Mouse (Mus musculus) gastrocnemius, adult 2 months (tissue): ENCODE results near the gene Rnf10. TPM values are rescaled to one million over a fixed set of nuclear protein-coding genes. Genes with fewer than 3 reads are reported as not detected.

Experiments used
- DNase-seq: peaks from one replicate; pipeline ENCODE4 v3.0.0; 2022
- H3K27ac ChIP-seq: fragments of 200-600 bp; 2 replicates; pipeline ENCODE4 v1.8.1; 2022; ENCODE audit warnings: mild to moderate bottlenecking
- H3K4me3 ChIP-seq: fragments of 200-600 bp; 2 replicates; pipeline ENCODE4 v1.8.1; 2022; ENCODE audit warnings: mild to moderate bottlenecking, moderate library complexity
- CTCF ChIP-seq: fragments of 200-600 bp; IDR thresholded peaks from 2 replicates; pipeline ENCODE4 v1.8.1; 2022; ENCODE audit warnings: antibody characterized with exemption, mild to moderate bottlenecking, moderate library complexity
- intact Hi-C: fragments of 180-260 bp; cut with DNase I; formaldehyde crosslinking; loops from one replicate; pipeline ENCODE4 v1.15.1; 2025
- total RNA-seq, 2 experiments: library from RNA; stranded (reverse); gene quantifications; 2 replicates each; pipeline ENCODE4 v1.2.3; 2021

The Rnf10 gene
- total RNA-seq, 2 experiments from 2014 or later, result 269 to 274 TPM

- no peak for TF ChIP-seq CTCF
- H3K27ac ChIP-seq, result peak overlapping the region; percentile 79
- intact Hi-C loops, result no loop called here
Measured at GRCm38 (mm10) chr5:115203735-115204561, 68.8 kb downstream of the Rnf10 start.

GRCm38 (mm10) chr5:115194626-115195221, 78.0 kb downstream of the Rnf10 start:
- Histone ChIP-seq H3K27ac (no peak overlapping the region), H3K4me3 (peak overlapping the region; percentile 75)
- DNase-seq, result no peak
- no peak for TF ChIP-seq CTCF
- intact Hi-C loops, result no loop called here

More at GRCm38 (mm10) chr5:115203735-115204561, 68.8 kb downstream of the Rnf10 start:
- DNase-seq, result peak; percentile 58
- peak overlapping the region; percentile 68 for H3K4me3 ChIP-seq

- TF ChIP-seq CTCF, result peak; percentile 49
- DNase-seq, result peak; percentile 66
- Histone ChIP-seq H3K27ac (no peak within 1 kb of the TSS), H3K4me3 (peak within 1 kb of the TSS; percentile 75)
- intact Hi-C loops, result no loop called here
Measured at GRCm38 (mm10) chr5:115193669-115194625, 78.8 kb downstream of the Rnf10 start, which contains the start of gene Cabp1. Cabp1 (minus strand) TSS chr5:115194381.

GRCm38 (mm10) chr5:115193226-115193625, 79.5 kb downstream of the Rnf10 start:
- TF ChIP-seq CTCF, result no peak
- no peak overlapping the region for H3K27ac ChIP-seq
- H3K4me3 ChIP-seq, result peak overlapping the region; percentile 75
- intact Hi-C loops, result no loop called here
- DNase-seq, result peak; percentile 87

- TF ChIP-seq CTCF, result no peak
- intact Hi-C loops, result no loop called here
- Histone ChIP-seq H3K27ac (no peak overlapping the region), H3K4me3 (peak overlapping the region; percentile 75)
- DNase-seq, result no peak
Measured at GRCm38 (mm10) chr5:115192828-115193195, 79.9 kb downstream of the Rnf10 start.

- no peak for TF ChIP-seq CTCF
- intact Hi-C loops, result no loop called here
- Histone ChIP-seq H3K4me3 (no peak overlapping the region), H3K27ac (no peak overlapping the region)
- DNase-seq, result no peak
Measured at GRCm38 (mm10) chr5:115191880-115192827, 80.5 kb downstream of the Rnf10 start.

Other genes with a start within 250 kb of the Rnf10 start
- gene Gm10401, start 174.6 kb downstream of the Rnf10 start, total RNA-seq, result not detected
- 10 to 100 TPM; 49.9 to 81.7 TPM for gene Acads, start 153.6 kb downstream of the Rnf10 start, total RNA-seq
- gene Unc119b, start 137.9 kb downstream of the Rnf10 start, total RNA-seq, result 10 to 100 TPM; 11.8 to 15.7 TPM
- gene Mlec, start 114.7 kb downstream of the Rnf10 start, total RNA-seq, result 100 to 1,000 TPM; 138 to 200 TPM
- 1 to 10 TPM in 1 of 2 experiments, under 1 TPM in 1; 0.79 to 1.5 TPM for gene Cabp1, start 78.5 kb downstream of the Rnf10 start, total RNA-seq
- gene Pop5, start 37.1 kb downstream of the Rnf10 start, total RNA-seq, result 10 to 100 TPM; 27.8 to 51.7 TPM
- gene Coq5, start 6.8 kb upstream of the Rnf10 start, total RNA-seq, result 100 to 1,000 TPM in 1 of 2 experiments, 10 to 100 TPM in 1; 63.8 to 112 TPM
- gene Dynll1, start 28.1 kb upstream of the Rnf10 start, total RNA-seq, result 100 to 1,000 TPM in 1 of 2 experiments, 10 to 100 TPM in 1; 48.4 to 115 TPM
- 10 to 100 TPM in 1 of 2 experiments, 1 to 10 TPM in 1; 9.3 to 12.1 TPM for gene Srsf9, start 54.3 kb upstream of the Rnf10 start, total RNA-seq
- gene Gatc, start 68.3 kb upstream of the Rnf10 start, total RNA-seq, result 10 to 100 TPM; 22.2 to 28.0 TPM
- gene Triap1, start 68.3 kb upstream of the Rnf10 start, total RNA-seq, result 10 to 100 TPM; 19.1 to 20.3 TPM
- gene Cox6a1, start 76.1 kb upstream of the Rnf10 start, total RNA-seq, result 10 to 100 TPM; 38.7 to 60.9 TPM
- gene Msi1, start 156.7 kb upstream of the Rnf10 start, total RNA-seq, result under 1 TPM in 1 of 2 experiments, not detected in 1; 0.61 TPM
- gene Pla2g1b, start 193.4 kb upstream of the Rnf10 start, total RNA-seq, result not detected
- 10 to 100 TPM; 10.9 to 17.3 TPM for gene Sirt4, start 211.8 kb upstream of the Rnf10 start, total RNA-seq
- gene Pxn, start 233.8 kb upstream of the Rnf10 start, total RNA-seq, result 10 to 100 TPM; 79.2 to 95.2 TPM